Mouse (Mus musculus) WW6 (cell line): ENCODE results near the gene Tnrc6b.
A peak's percentile ranks its signal among the peaks of the same experiment; 100 is the strongest.
"Not testable (repeated sequence)": the region's sequence is repeated elsewhere in the genome, so short reads cannot be mapped to it uniquely, and the experiment has no call there.

Source experiments
- DNase-seq: peaks from one replicate; pipeline ENCODE4 v3.0.0-alpha.2; 2013; ENCODE audit warnings: low read depth, low spot score

The Tnrc6b gene

GRCm38 (mm10) chr15:80844262-80844661, 133.1 kb downstream of the Tnrc6b start:
- no peak for DNase-seq

GRCm38 (mm10) chr15:80844926-80845325, 133.8 kb downstream of the Tnrc6b start:
- DNase-seq, result no peak

- no peak for DNase-seq
These were observed 138.9 kb downstream of the Tnrc6b start for GRCm38 (mm10) chr15:80850004-80850403.

- DNase-seq, result no peak
These were observed 139.8 kb downstream of the Tnrc6b start for GRCm38 (mm10) chr15:80850682-80851475.

- no peak for DNase-seq
These were observed 141.0 kb downstream of the Tnrc6b start for GRCm38 (mm10) chr15:80852122-80852521.

GRCm38 (mm10) chr15:80852527-80852926, 141.4 kb downstream of the Tnrc6b start:
- DNase-seq, result not testable (repeated sequence)

- no peak for DNase-seq
These were observed 148.3 kb downstream of the Tnrc6b start for GRCm38 (mm10) chr15:80859366-80859765.

- DNase-seq, result no peak
These were observed 150.2 kb downstream of the Tnrc6b start for GRCm38 (mm10) chr15:80861302-80861701.

- no peak for DNase-seq
These were observed 150.9 kb downstream of the Tnrc6b start for GRCm38 (mm10) chr15:80862027-80862426.

GRCm38 (mm10) chr15:80868603-80869002, 157.5 kb downstream of the Tnrc6b start:
- not testable (repeated sequence) for DNase-seq

GRCm38 (mm10) chr15:80874726-80875125, 163.6 kb downstream of the Tnrc6b start:
- no peak for DNase-seq

- no peak for DNase-seq
These were observed 165.1 kb downstream of the Tnrc6b start for GRCm38 (mm10) chr15:80876231-80876630.

- DNase-seq, result no peak
These were observed 173.0 kb downstream of the Tnrc6b start for GRCm38 (mm10) chr15:80884095-80884494.

- no peak for DNase-seq
These were observed 175.4 kb downstream of the Tnrc6b start for GRCm38 (mm10) chr15:80886361-80887156.

- DNase-seq, result no peak
These were observed 181.2 kb downstream of the Tnrc6b start for GRCm38 (mm10) chr15:80892341-80892740.

GRCm38 (mm10) chr15:80896741-80897140, 185.6 kb downstream of the Tnrc6b start:
- DNase-seq, result no peak

- peak; percentile 22 for DNase-seq
These were observed 186.8 kb downstream of the Tnrc6b start for GRCm38 (mm10) chr15:80897911-80898310.

GRCm38 (mm10) chr15:80899806-80900205, 188.7 kb downstream of the Tnrc6b start:
- no peak for DNase-seq

- DNase-seq, result no peak
These were observed 190.8 kb downstream of the Tnrc6b start for GRCm38 (mm10) chr15:80901806-80902513.

- not testable (repeated sequence) for DNase-seq
These were observed 193.7 kb downstream of the Tnrc6b start for GRCm38 (mm10) chr15:80904776-80905175.

- no peak for DNase-seq
These were observed 199.1 kb downstream of the Tnrc6b start for GRCm38 (mm10) chr15:80910183-80910582.
